Mouse (Mus musculus) intestine, embryonic 16.5 days (tissue): Measurements from ENCODE around the gene Tradd. TPM values are rescaled to one million over a fixed set of nuclear protein-coding genes. Genes with fewer than 3 reads are reported as not detected.
A peak's percentile ranks its signal among the peaks of the same experiment; 100 is the strongest.
"Not testable (repeated sequence)": the region's sequence is repeated elsewhere in the genome, so short reads cannot be mapped to it uniquely, and the experiment has no call there.

Source experiments
- ATAC-seq: fragments of 200-750 bp; cut with Nextera tagmentation; 2 replicates; pipeline ENCODE4 v1.8.0; 2017; ENCODE audit warnings: moderate TSS enrichment, moderate library complexity
- H3K27ac ChIP-seq: fragments of 300-500 bp; sonication (generic); 2 replicates; pipeline ENCODE4 v1.5.1; 2014; ENCODE audit warnings: mild to moderate bottlenecking, low read length
- H3K27me3 ChIP-seq: fragments of 300-500 bp; sonication (generic); replicated peaks from 2 replicates; pipeline ENCODE4 v1.6.1; 2014; ENCODE audit warnings: low read length, control low read depth, mixed read lengths; ENCODE audit not compliant: control insufficient read depth, insufficient read depth
- H3K36me3 ChIP-seq: fragments of 300-500 bp; sonication (generic); 2 replicates; pipeline ENCODE4 v1.6.1; 2014; ENCODE audit warnings: low read length, control low read depth; ENCODE audit not compliant: control insufficient read depth, insufficient read depth
- H3K4me1 ChIP-seq: fragments of 300-500 bp; sonication (generic); 2 replicates; pipeline ENCODE4 v1.6.1; 2014; ENCODE audit warnings: low read length, control low read depth, mixed read lengths; ENCODE audit not compliant: control insufficient read depth, insufficient read depth
- H3K4me2 ChIP-seq: fragments of 300-500 bp; sonication (generic); 2 replicates; pipeline ENCODE4 v1.6.1; 2014; ENCODE audit warnings: low read depth, low read length, control low read depth
- H3K4me3 ChIP-seq: fragments of 300-500 bp; sonication (generic); 2 replicates; pipeline ENCODE4 v1.5.1; 2014; ENCODE audit warnings: mild to moderate bottlenecking, low read length
- H3K9ac ChIP-seq: fragments of 300-500 bp; sonication (generic); 2 replicates; pipeline ENCODE4 v1.6.1; 2014; ENCODE audit warnings: low read depth, low read length
- H3K9me3 ChIP-seq: fragments of 300-500 bp; sonication (generic); 2 replicates; pipeline ENCODE4 v1.6.1; 2016; ENCODE audit warnings: low read length, control low read depth; ENCODE audit not compliant: control insufficient read depth
- WGBS: fragments of 180-500 bp; shearing (Covaris S2); extraction: QIAGEN DNeasy Blood & Tissue Kit; methylation state at CpG from one replicate; pipeline ENCODE4 v1.1.7; 2014; 5-methylcytosine and 5-hydroxymethylcytosine counted together
- polyA plus RNA-seq: library from polyadenylated mRNA; unstranded; fragments of >200 nt; fragmentation: Nextera tagmentation; extraction: Ambion mirVana; gene quantifications from 2 replicates; pipeline ENCODE4 v1.2.1, GENCODE M21; 2015

The Tradd gene
- polyA plus RNA-seq, 1 experiment from 2014 or later: 46.0 TPM

DNA sequence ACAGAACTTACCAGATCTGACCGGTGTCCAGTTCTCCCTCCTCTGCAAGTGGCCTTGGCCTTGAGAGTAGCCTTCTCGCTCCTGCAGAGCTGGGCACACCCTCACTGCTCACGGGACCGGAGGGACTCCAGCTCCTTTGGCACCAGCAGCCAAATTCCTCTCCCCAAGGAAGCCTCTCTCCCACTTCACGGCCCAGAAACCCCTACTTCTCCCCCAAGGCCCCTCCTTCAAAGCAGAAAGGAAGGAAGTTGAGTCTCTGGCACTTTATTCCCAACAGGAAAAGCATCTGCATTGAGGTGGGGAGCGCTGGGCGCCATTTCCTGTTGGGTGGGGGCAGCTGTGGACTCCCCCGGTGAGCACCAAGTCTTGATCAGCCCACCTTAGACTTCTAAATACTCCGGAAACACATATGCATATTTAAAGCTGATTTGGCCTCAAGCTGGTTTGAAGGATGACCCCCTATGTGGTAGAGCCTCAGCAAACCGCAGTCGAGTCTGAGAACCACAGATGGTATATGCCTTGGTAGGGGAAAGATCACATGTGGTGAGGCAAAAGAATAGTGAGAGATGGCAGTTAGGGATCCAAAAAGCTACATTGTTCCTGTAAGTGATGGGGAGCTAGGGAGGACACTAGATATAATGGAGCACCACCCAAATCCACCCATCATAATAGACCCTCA, 31.6 kb upstream of the Tradd start, which contains the start of gene Exoc3l:
TSS of gene Exoc3l (minus strand) at position 207 of the 679 bp plus-strand sequence.
- Histone ChIP-seq H3K4me3 (peak within 1 kb of the TSS; percentile 98), H3K9me3 (no peaks in the 10 kb centered on the region), H3K27ac (peak within 1 kb of the TSS; percentile 51), H3K4me1 (peaks cover 20% of the 10 kb centered on the region), H3K36me3 (peaks cover 6% of the 10 kb centered on the region), H3K9ac (peak within 1 kb of the TSS; percentile 96; the same call in 1 of the 2 replicates), H3K4me2 (peak within 1 kb of the TSS; percentile 73), H3K27me3 (no peaks in the 10 kb centered on the region)
- no peak for ATAC-seq
- WGBS: 62% methylated on average over 11 of the region's 11 CpGs

DNA sequence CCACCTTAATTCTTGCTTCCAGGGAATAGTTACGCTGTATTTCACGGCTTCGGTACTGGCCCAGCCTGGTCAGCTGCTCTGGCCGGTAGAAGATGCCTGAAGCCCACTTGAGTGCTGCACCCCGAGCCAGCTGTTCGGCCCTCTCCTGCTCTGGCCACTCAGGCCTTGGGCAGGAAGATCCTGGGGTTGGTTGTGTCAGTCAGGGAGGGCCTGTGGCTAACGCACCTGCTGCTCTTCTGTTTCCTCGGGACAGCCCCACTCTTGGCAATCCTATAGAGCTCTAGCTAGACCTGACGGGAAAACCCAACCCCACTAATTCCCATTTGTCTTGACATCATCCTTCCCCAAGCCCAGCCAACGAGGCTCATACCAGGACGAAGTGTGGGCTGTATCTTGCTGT, 30.8 kb upstream of the Tradd start:
- H3K9me3 ChIP-seq: no peaks in the 10 kb centered on the region
- WGBS: 69% methylated on average over 11 of the region's 11 CpGs
- H3K27me3 ChIP-seq: peaks cover 6% of the 10 kb centered on the region
- H3K9ac ChIP-seq: no peak overlapping the region
- no peak for ATAC-seq
- peaks cover 1% of the 10 kb centered on the region; the same call in 1 of the 2 replicates for H3K36me3 ChIP-seq
- H3K4me2 ChIP-seq: peak overlapping the region; percentile 17; the same call in 1 of the 2 replicates
- H3K4me3 ChIP-seq: peak overlapping the region; percentile 11; the same call in 1 of the 2 replicates
- peak overlapping the region; percentile 51; the same call in 1 of the 2 replicates for H3K27ac ChIP-seq
- H3K4me1 ChIP-seq: peaks cover 27% of the 10 kb centered on the region

DNA sequence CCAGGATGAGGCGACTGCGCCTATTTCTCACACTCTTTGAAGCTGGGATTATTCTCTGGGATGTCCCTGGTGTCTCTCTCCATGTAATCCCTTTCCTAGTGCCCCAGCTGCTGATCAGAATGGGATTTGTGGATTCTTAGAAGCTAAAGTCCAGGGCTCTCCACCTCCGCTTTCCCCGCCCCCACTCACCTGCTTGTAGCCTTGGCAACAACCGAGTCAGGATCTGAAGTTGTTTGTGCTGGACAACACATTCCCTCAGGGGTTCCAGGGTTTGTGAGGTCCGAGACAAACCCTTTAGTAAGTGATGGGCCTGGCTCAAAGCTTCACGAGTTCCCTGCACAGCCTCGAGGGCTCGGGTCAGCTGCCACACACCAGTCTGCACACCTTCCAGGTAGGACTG, 30.4 kb upstream of the Tradd start:
- no peaks in the 10 kb centered on the region for H3K9me3 ChIP-seq
- ATAC-seq: no peak
- H3K36me3 ChIP-seq: no peaks in the 10 kb centered on the region; the same call in 1 of the 2 replicates
- WGBS: 73% methylated on average over 9 of the region's 9 CpGs
- H3K4me3 ChIP-seq: no peak overlapping the region
- H3K27ac ChIP-seq: no peak overlapping the region
- peaks cover 11% of the 10 kb centered on the region for H3K27me3 ChIP-seq
- H3K9ac ChIP-seq: no peak overlapping the region
- H3K4me2 ChIP-seq: 0 out of 2 replicates have a peak overlapping the region, but pooled peaks have one; percentile 17
- peaks cover 29% of the 10 kb centered on the region for H3K4me1 ChIP-seq

DNA sequence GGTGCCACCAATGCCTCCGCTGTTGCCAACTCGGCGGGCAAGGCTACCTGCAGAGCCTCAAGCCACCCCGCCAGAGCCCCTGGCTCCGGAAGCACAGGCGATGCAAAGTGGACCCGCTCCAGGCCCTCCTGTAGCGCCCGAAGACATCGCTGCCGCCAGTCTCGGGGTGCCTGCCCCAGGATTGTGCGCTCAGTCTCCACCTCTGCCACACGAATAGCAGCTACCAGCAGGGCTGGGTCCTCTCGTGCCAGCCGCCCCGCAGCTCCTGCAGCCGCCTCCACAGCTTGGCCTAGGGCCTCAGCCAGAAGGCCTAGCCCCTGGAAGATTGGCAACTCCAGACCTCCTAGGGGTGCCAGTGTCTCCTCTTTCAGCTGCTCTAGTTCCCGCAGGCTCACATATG, 29.0 kb upstream of the Tradd start:
- H3K9ac ChIP-seq: no peak overlapping the region
- ATAC-seq: no peak
- 62% methylated on average over 19 of the region's 19 CpGs for WGBS
- no peaks in the 10 kb centered on the region for H3K36me3 ChIP-seq
- no peaks in the 10 kb centered on the region for H3K9me3 ChIP-seq
- H3K4me1 ChIP-seq: peaks cover 29% of the 10 kb centered on the region
- peaks cover 13% of the 10 kb centered on the region for H3K27me3 ChIP-seq
- no peak overlapping the region for H3K4me2 ChIP-seq
- no peak overlapping the region for H3K4me3 ChIP-seq
- no peak overlapping the region for H3K27ac ChIP-seq

DNA sequence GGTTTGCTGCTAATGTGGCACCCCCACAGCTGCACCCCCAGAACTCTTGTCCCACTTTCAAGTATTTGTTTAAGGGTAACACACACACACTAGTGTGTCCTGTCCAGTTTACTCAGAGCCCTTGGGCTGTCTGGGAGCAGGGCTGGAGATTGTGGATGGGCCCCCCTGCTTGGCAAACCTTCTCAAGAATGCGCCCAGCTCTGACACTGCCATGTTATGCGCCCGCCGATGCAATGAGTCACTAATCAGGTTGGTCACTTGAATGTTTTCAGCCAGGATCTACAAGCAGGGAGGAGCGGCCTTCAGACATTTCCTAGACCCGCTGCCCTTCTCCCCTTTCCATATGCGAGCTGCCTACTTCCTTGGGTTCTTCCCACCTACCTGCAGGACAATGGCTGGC, 28.1 kb upstream of the Tradd start:
- Histone ChIP-seq H3K4me1 (peaks cover 30% of the 10 kb centered on the region), H3K9ac (no peak overlapping the region), H3K27me3 (peaks cover 13% of the 10 kb centered on the region), H3K4me3 (no peak overlapping the region), H3K27ac (no peak overlapping the region), H3K36me3 (no peaks in the 10 kb centered on the region), H3K9me3 (no peaks in the 10 kb centered on the region), H3K4me2 (no peak overlapping the region)
- no peak for ATAC-seq
- 84% methylated on average over 7 of the region's 7 CpGs for WGBS

DNA sequence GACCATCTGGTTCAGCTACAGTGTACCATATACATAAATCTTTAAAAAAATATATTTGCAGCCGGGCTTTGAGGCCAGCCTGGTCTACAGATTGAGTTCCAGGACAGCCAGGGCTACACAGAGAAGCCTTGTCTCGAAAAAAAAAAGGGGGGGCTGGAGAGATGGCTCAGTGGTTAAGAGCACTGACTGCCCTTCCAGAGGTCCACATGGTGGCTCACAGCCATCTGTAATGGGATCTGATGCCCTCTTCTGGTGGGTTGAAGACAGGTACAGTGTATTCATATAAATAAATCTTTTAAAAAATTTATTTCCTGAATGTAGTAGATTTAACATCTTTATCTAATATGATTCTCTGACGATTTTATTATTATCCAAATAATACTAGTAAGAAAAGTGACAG, 27.4 kb upstream of the Tradd start:
- ATAC-seq: not testable (repeated sequence)

DNA sequence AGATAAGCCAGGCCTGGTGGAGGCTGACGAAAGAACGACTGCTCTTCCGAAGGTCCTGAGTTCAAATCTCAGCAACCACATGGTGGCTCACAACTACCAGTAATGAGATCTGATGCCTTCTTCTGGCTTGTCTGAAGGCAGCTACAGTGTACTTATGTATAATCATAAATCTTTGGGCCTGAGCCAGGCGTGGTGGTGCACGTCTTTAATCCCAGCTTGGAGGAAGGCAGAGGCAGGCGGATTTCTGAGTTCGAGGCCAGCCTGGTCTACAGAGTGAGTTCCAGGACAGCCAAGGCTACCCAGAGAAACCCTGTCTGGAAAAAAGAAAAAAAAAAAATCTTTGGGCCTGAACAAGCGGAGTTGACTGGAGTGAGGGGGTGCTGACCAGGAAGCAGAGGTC, 27.0 kb upstream of the Tradd start:
- H3K9ac ChIP-seq, H3K36me3 ChIP-seq, H3K27ac ChIP-seq, ATAC-seq, H3K4me2 ChIP-seq, H3K9me3 ChIP-seq, H3K4me3 ChIP-seq: not testable (repeated sequence)
- peaks cover 23% of the 10 kb centered on the region for H3K4me1 ChIP-seq
- WGBS: 85% methylated on average over 8 of the region's 8 CpGs
- H3K27me3 ChIP-seq: peaks cover 13% of the 10 kb centered on the region

More for the DNA sequence above, 27.4 kb upstream of the Tradd start:
- H3K9ac ChIP-seq, H3K4me2 ChIP-seq, H3K4me3 ChIP-seq, H3K36me3 ChIP-seq, H3K9me3 ChIP-seq, H3K27ac ChIP-seq: not testable (repeated sequence)
- WGBS: 70% methylated on average over 3 of the region's 3 CpGs
- H3K4me1 ChIP-seq: peaks cover 26% of the 10 kb centered on the region
- peaks cover 13% of the 10 kb centered on the region for H3K27me3 ChIP-seq

DNA sequence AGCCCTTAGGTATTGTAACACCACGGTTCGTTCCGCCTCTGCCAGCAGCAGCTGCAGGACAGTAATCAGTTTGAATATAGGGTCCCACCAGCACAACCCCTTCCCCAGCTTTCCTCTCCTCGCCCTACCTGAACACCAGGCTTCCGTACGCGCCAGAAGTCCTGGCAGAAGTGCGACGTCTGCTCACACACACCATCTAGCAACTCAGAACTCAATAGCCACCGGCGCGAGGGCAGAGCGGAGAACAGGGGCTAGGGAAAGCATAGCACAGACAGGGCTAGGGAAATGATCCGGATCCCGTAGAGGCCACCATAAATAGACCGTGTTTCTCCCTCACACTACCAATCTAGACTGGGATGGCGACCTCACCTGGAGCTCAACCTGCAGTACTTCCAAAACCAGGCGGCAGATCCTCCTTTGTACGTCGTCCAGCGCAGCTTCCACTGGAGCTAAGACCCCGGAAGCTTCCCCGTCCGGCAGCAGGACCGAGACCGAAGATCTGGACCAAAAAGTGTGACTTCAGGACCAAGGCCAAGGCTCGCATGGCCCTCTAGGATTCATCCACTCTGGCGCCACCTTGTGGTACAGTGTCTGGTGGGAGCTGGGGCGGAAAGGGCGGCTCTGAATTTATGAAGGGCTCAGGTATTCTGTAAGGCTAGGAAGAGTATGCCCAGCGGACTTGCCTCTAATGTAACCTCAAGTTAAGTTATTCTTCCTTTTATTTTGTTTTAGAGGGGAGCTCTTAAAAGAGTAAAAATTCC, 26.3 kb upstream of the Tradd start:
- Histone ChIP-seq H3K36me3 (no peaks in the 10 kb centered on the region), H3K9ac (no peak overlapping the region), H3K27me3 (peaks cover 13% of the 10 kb centered on the region), H3K4me2 (peak overlapping the region; percentile 93; the same call in 1 of the 2 replicates), H3K4me3 (peak overlapping the region; percentile 59), H3K27ac (no peak overlapping the region), H3K9me3 (no peaks in the 10 kb centered on the region), H3K4me1 (peaks cover 21% of the 10 kb centered on the region)
- WGBS: 8% methylated on average over 31 of the region's 31 CpGs
- 0 out of 2 replicates have a peak, but pooled peaks have one; percentile 0 for ATAC-seq

DNA sequence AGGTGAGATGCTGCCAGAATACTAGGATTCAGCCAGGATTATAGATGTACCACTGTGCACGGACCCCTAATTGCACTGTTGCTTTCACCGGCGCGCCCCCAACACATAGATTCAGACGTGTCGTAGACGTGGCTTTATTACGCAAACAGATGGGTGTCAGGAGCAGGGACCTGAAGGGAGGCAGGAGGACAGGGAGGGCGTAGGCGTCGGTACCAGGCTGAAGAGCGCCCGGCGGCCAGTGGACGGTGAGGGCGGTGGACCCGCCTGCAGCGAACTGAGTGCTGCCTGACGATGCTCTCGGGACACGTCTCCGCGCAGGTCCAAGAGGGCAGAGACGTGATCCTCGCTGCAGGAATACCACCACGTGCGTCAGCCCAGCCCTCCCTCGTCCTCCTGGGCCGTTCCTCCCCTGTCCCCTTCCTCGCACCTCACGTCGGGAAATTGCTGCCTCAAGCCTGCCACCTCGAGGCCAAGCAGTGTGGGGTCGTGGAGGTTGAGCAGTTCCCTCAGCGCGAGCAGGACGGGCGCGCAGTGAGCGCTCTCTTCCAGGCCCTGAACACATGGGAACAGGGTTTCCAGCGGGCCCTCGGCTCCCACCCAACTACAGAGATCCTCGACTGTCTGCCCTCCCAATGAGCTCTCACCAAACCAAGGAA, 25.5 kb upstream of the Tradd start, which contains the start of gene 4931428F04Rik:
TSS of gene 4931428F04Rik (minus strand) at position 60 of the 656 bp plus-strand sequence.
- Histone ChIP-seq H3K4me1 (peaks cover 21% of the 10 kb centered on the region), H3K27ac (peak within 1 kb of the TSS; percentile 23; the same call in 1 of the 2 replicates), H3K9ac (peak within 1 kb of the TSS; percentile 64), H3K4me2 (peak within 1 kb of the TSS; percentile 93), H3K9me3 (no peaks in the 10 kb centered on the region), H3K36me3 (no peaks in the 10 kb centered on the region), H3K4me3 (peak within 1 kb of the TSS; percentile 59), H3K27me3 (peaks cover 13% of the 10 kb centered on the region)
- WGBS: 1% methylated on average over 43 of the region's 43 CpGs
- peak; percentile 17 for ATAC-seq
